9 mouse cellular contexts compared by ENCODE assay signal in genomic region chr2:167660611-167660971, GRCm38 (mm10). TPM values are rescaled to one million over a fixed set of nuclear protein-coding genes. Genes with fewer than 3 reads are reported as not detected.
DNase-seq lines count a peak whose midpoint lies in the region; ATAC-seq and TF ChIP-seq lines count a peak whose summit lies in the region.
"Had no signal": no experiment of that assay in that cellular context is flagged by ENCODE, and none has a peak within 500 bp of the region (broad histone marks: within the 10 kb centered on the region; RNA-seq: fewer than 3 reads in every experiment).

No protein-coding gene starts in this region.

- no peaks in the 10 kb centered on the region for H3K9me3 ChIP-seq in hindbrain, postnatal 0 days (ENCODE audit: low read length)
- no peaks in the 10 kb centered on the region for H3K9me3 ChIP-seq in midbrain, embryonic 14.5 days (ENCODE audit: control insufficient read depth, low read length)

- peak overlapping the region; percentile 5; the same call in 1 of the 2 replicates for H3K27ac ChIP-seq in hindbrain, postnatal 0 days
- H3K27ac ChIP-seq in midbrain, embryonic 14.5 days (replicated peaks; ENCODE audit: low read depth, low read length): no peak overlapping the region

- DNase-seq in CD4-positive, CD25-positive, alpha-beta regulatory T cell, adult 2 months (ENCODE audit: low read depth, low spot score): peak; percentile 34
- DNase-seq in spleen, postnatal 10 days (ENCODE audit: low spot score in 2 of 2): peak; percentile 42 to 43
- DNase-seq in spleen, postnatal 36 days (ENCODE audit: low spot score in 2 of 2): no peak
- DNase-seq in hindbrain, postnatal 0 days (ENCODE audit: low spot score): peak; percentile 56
- DNase-seq in midbrain, embryonic 14.5 days: peak; percentile 59
- DNase-seq in ovary, postnatal 10 days (ENCODE audit: low spot score): no peak
- DNase-seq in layer of hippocampus, adult 11-12 months (ENCODE audit: low spot score): no peak

- H3K36me3 ChIP-seq in hindbrain, postnatal 0 days (ENCODE audit: insufficient read depth, low read length): no peaks in the 10 kb centered on the region
- no peaks in the 10 kb centered on the region for H3K36me3 ChIP-seq in midbrain, embryonic 14.5 days (ENCODE audit: control insufficient read depth, insufficient read depth, low read length)

- no peak for TF ChIP-seq CTCF in hindbrain, postnatal 0 days (IDR thresholded peaks at IDR 0.05; ENCODE audit: low read depth)

- peak overlapping the region; percentile 84 for H3K9ac ChIP-seq in hindbrain, postnatal 0 days (replicated peaks; ENCODE audit: low read length)
- H3K9ac ChIP-seq in midbrain, embryonic 14.5 days (replicated peaks; ENCODE audit: low read length): peak overlapping the region; percentile 82

- no peaks in the 10 kb centered on the region for H3K27me3 ChIP-seq in hindbrain, postnatal 0 days (ENCODE audit: insufficient read depth, low read length)
- peaks cover 4% of the 10 kb centered on the region; the same call in 1 of the 2 replicates for H3K27me3 ChIP-seq in midbrain, embryonic 14.5 days (ENCODE audit: control insufficient read depth, insufficient read depth, low read length)

- H3K4me3 ChIP-seq in hindbrain, postnatal 0 days (ENCODE audit: low read length): peak overlapping the region; percentile 72
- peak overlapping the region; percentile 76 for H3K4me3 ChIP-seq in midbrain, embryonic 14.5 days (replicated peaks; ENCODE audit: low read depth, low read length)

- peaks cover 18% of the 10 kb centered on the region; the same call in 1 of the 2 replicates for H3K4me1 ChIP-seq in hindbrain, postnatal 0 days (ENCODE audit: insufficient read depth, low read length)
- peaks cover 15% of the 10 kb centered on the region for H3K4me1 ChIP-seq in midbrain, embryonic 14.5 days (ENCODE audit: control insufficient read depth, insufficient read depth, low read length)

- ATAC-seq in CD4-positive, CD25-positive, alpha-beta regulatory T cell, adult 4 months: no peak
- 0 out of 2 replicates have a peak, but pooled peaks have one; percentile 13 for ATAC-seq in hindbrain, postnatal 0 days
- ATAC-seq in midbrain, embryonic 14.5 days (ENCODE audit: low FRiP score, low TSS enrichment): 0 out of 2 replicates have a peak, but pooled peaks have one; percentile 1

- H3K4me2 ChIP-seq in hindbrain, postnatal 0 days (ENCODE audit: low read depth, low read length): peak overlapping the region; percentile 83
- H3K4me2 ChIP-seq in midbrain, embryonic 14.5 days (ENCODE audit: low read length): peak overlapping the region; percentile 94

- 2% methylated on average over 12 of the region's 12 CpGs for WGBS in hindbrain, postnatal 0 days
- WGBS in midbrain, embryonic 14.5 days: 1% methylated on average over 12 of the region's 12 CpGs

RNA-seq across cellular contexts. Expression of gene Gm20431, which starts 0.7 kb away (rescaled TPM):
- not detected for polyA plus RNA-seq in CD4-positive, CD25-positive, alpha-beta regulatory T cell, adult 4 months (2017; shearing (Covaris generic))
- 7.5 and 10.7 TPM in 2 replicates for total RNA-seq in hindbrain, postnatal 0 days (2014; rRNA removed)
- 7.2 and 9.8 TPM in 2 replicates for polyA plus RNA-seq in hindbrain, postnatal 0 days (2015; fragmentation: Nextera tagmentation; extraction: Ambion mirVana)
- polyA plus RNA-seq in midbrain, embryonic 14.5 days (2014; fragmentation: Nextera tagmentation; extraction: Ambion mirVana): 8.0 and 11.5 TPM in 2 replicates
- total RNA-seq: hematopoietic stem cell, adult 5-6 weeks had no signal

RNA-seq across cellular contexts. Expression of gene Cebpb, which starts 28.1 kb away (rescaled TPM):
- polyA plus RNA-seq in CD4-positive, CD25-positive, alpha-beta regulatory T cell, adult 4 months (2017; shearing (Covaris generic)): 1 to 10 TPM in 1 of 2 experiments, under 1 TPM in 1; 0.70 to 2.7 TPM
- total RNA-seq in hindbrain, postnatal 0 days (2014; rRNA removed): 8.1 and 8.7 TPM in 2 replicates
- polyA plus RNA-seq in hindbrain, postnatal 0 days (2015; fragmentation: Nextera tagmentation; extraction: Ambion mirVana): 5.2 and 5.7 TPM in 2 replicates
- 1.4 TPM in 2 replicates for polyA plus RNA-seq in midbrain, embryonic 14.5 days (2014; fragmentation: Nextera tagmentation; extraction: Ambion mirVana)

RNA-seq across cellular contexts. Expression of gene Ube2v1, which starts 28.7 kb away (rescaled TPM):
- polyA plus RNA-seq in CD4-positive, CD25-positive, alpha-beta regulatory T cell, adult 4 months (2017; shearing (Covaris generic)): 100 to 1,000 TPM; 373 to 544 TPM
- total RNA-seq in hindbrain, postnatal 0 days (2014; rRNA removed): 209 and 247 TPM in 2 replicates
- 380 and 384 TPM in 2 replicates for polyA plus RNA-seq in hindbrain, postnatal 0 days (2015; fragmentation: Nextera tagmentation; extraction: Ambion mirVana)
- polyA plus RNA-seq in midbrain, embryonic 14.5 days (2014; fragmentation: Nextera tagmentation; extraction: Ambion mirVana): 286 and 299 TPM in 2 replicates

RNA-seq across cellular contexts. Expression of gene Tmem189, which starts 29.0 kb away (rescaled TPM):
- 10 to 100 TPM; 12.2 to 16.0 TPM for polyA plus RNA-seq in CD4-positive, CD25-positive, alpha-beta regulatory T cell, adult 4 months (2017; shearing (Covaris generic))
- 70.0 and 79.9 TPM in 2 replicates for total RNA-seq in hindbrain, postnatal 0 days (2014; rRNA removed)
- polyA plus RNA-seq in hindbrain, postnatal 0 days (2015; fragmentation: Nextera tagmentation; extraction: Ambion mirVana): 41.4 and 42.0 TPM in 2 replicates
- 28.8 and 29.9 TPM in 2 replicates for polyA plus RNA-seq in midbrain, embryonic 14.5 days (2014; fragmentation: Nextera tagmentation; extraction: Ambion mirVana)

Comparison
In these comparisons a context has a peak if more than half of its experiments do, and no peak if none do; other contexts are left out.
1. DNase-seq: peak in CD4-positive, CD25-positive, alpha-beta regulatory T cell, adult 2 months (single experiment), spleen, postnatal 10 days (2 of 2), hindbrain, postnatal 0 days (single experiment) and midbrain, embryonic 14.5 days (single experiment); none in spleen, postnatal 36 days (0 of 2), ovary, postnatal 10 days (single experiment) and layer of hippocampus, adult 11-12 months (single experiment).